Mouse (Mus musculus) effector memory CD4-positive, alpha-beta T cell, adult 5 months (primary cell): ENCODE data around the gene Zyg11b. TPM values are rescaled to one million over a fixed set of nuclear protein-coding genes. Genes with fewer than 3 reads are reported as not detected.

Experiments
- polyA plus RNA-seq: library from polyadenylated mRNA; unstranded; fragments of 100-300 nt; shearing (Covaris generic); gene quantifications from one replicate; pipeline ENCODE4 v1.2.1, GENCODE M21; 2017

The Zyg11b gene
- polyA plus RNA-seq = 21.8 TPM

GRCm38 (mm10) chr4:108300670-108301373 is at the start of gene Zyg11b:
Gene Zyg11b (minus strand): TSS chr4:108301096.

GRCm38 (mm10) chr4:108327730-108328484 is 27.0 kb upstream of the Zyg11b start, which contains the start of gene Coa7:
Gene Coa7 (plus strand): TSS chr4:108328140.

GRCm38 (mm10) chr4:108217332-108218179 is 83.3 kb downstream of the Zyg11b start, which contains the start of gene Zyg11a:
Gene Zyg11a (minus strand): TSS chr4:108218048.

Other genes starting within 250 kb of the Zyg11b start
- gene Podn, start 204.7 kb downstream of the Zyg11b start, polyA plus RNA-seq = not detected
- gene Scp2, start 156.1 kb downstream of the Zyg11b start, polyA plus RNA-seq = 223 TPM
- 2.1 TPM for gene Echdc2, start 135.7 kb downstream of the Zyg11b start, polyA plus RNA-seq
- not detected for gene Zyg11a, start 83.0 kb downstream of the Zyg11b start, polyA plus RNA-seq
- 31.6 TPM for gene Coa7, start 27.0 kb upstream of the Zyg11b start, polyA plus RNA-seq
- not detected for gene Shisal2a, start 82.3 kb upstream of the Zyg11b start, polyA plus RNA-seq
- gene Gpx7, start 105.9 kb upstream of the Zyg11b start, polyA plus RNA-seq = not detected
- gene Tut4, start 158.3 kb upstream of the Zyg11b start, polyA plus RNA-seq = 185 TPM